Mouse (Mus musculus): Measurements from ENCODE around the gene Il11. TPM values are rescaled to one million over a fixed set of nuclear protein-coding genes. Genes with fewer than 3 reads are reported as not detected.
"Not testable (repeated sequence)": the region's sequence is repeated elsewhere in the genome, so short reads cannot be mapped to it uniquely, and the experiment has no call there.

Il11 gene
- polyA plus RNA-seq, 1 experiment from 2014 or later = 0.11 TPM

- under 1% methylated on average over 62 of the region's 62 CpGs for WGBS
- H3K36me3 ChIP-seq (ENCODE audit: control insufficient read depth, insufficient read depth) = peaks cover 24% of the 10 kb centered on the region
- peak; percentile 99 for ATAC-seq (replicated peaks; ENCODE audit: extremely low read depth, insufficient read depth, low FRiP score)
- H3K27ac ChIP-seq (ENCODE audit: low read length) = peak within 1 kb of the TSS; percentile 98
- H3K9me3 ChIP-seq (replicated peaks; ENCODE audit: control insufficient read depth, low read length) = no peaks in the 10 kb centered on the region
- peak within 1 kb of the TSS; percentile 99 for H3K4me3 ChIP-seq (ENCODE audit: low read length)
- peaks cover 28% of the 10 kb centered on the region for H3K4me1 ChIP-seq (ENCODE audit: control insufficient read depth, insufficient read depth, low read length)
- H3K27me3 ChIP-seq (ENCODE audit: control insufficient read depth, insufficient read depth, low read length) = no peaks in the 10 kb centered on the region
- H3K9ac ChIP-seq (ENCODE audit: low read length) = peak within 1 kb of the TSS; percentile 99
- peak within 1 kb of the TSS; percentile 85 for H3K4me2 ChIP-seq (ENCODE audit: low read depth, low read length)
Measured at GRCm38 (mm10) chr7:4812303-4813104, 29.8 kb upstream of the Il11 start, which contains the start of gene Ube2s. Ube2s (minus strand) TSS chr7:4812590.

- Histone ChIP-seq H3K27ac (ENCODE audit: low read length) (peak overlapping the region; percentile 98), H3K4me3 (ENCODE audit: low read length) (peak overlapping the region; percentile 99), H3K27me3 (ENCODE audit: control insufficient read depth, insufficient read depth, low read length) (no peaks in the 10 kb centered on the region), H3K4me1 (ENCODE audit: control insufficient read depth, insufficient read depth, low read length) (peaks cover 28% of the 10 kb centered on the region), H3K4me2 (ENCODE audit: low read depth, low read length) (peak overlapping the region; percentile 85), H3K9me3 (replicated peaks; ENCODE audit: control insufficient read depth, low read length) (no peaks in the 10 kb centered on the region), H3K9ac (ENCODE audit: low read length) (peak overlapping the region; percentile 99), H3K36me3 (ENCODE audit: control insufficient read depth, insufficient read depth) (peaks cover 30% of the 10 kb centered on the region)
- peak; percentile 15; the same call in 1 of the 2 replicates for ATAC-seq (replicated peaks; ENCODE audit: extremely low read depth, insufficient read depth, low FRiP score)
- WGBS = 1% methylated on average over 25 of the region's 36 CpGs
Measured at GRCm38 (mm10) chr7:4811842-4812302, 29.2 kb upstream of the Il11 start.

GRCm38 (mm10) chr7:4811131-4811530, 28.5 kb upstream of the Il11 start:
- H3K36me3 ChIP-seq (ENCODE audit: control insufficient read depth, insufficient read depth) = peaks cover 37% of the 10 kb centered on the region
- H3K4me1 ChIP-seq (ENCODE audit: control insufficient read depth, insufficient read depth, low read length) = peaks cover 28% of the 10 kb centered on the region
- not testable (repeated sequence) for H3K9me3 ChIP-seq (replicated peaks; ENCODE audit: control insufficient read depth, low read length); H3K27ac ChIP-seq (ENCODE audit: low read length); ATAC-seq (replicated peaks; ENCODE audit: extremely low read depth, insufficient read depth, low FRiP score); H3K27me3 ChIP-seq (ENCODE audit: control insufficient read depth, insufficient read depth, low read length)
- peak overlapping the region; percentile 99 for H3K4me3 ChIP-seq (ENCODE audit: low read length)
- peak overlapping the region; percentile 85 for H3K4me2 ChIP-seq (ENCODE audit: low read depth, low read length)
- WGBS = 26% methylated on average over 10 of the region's 10 CpGs
- peak overlapping the region; percentile 99 for H3K9ac ChIP-seq (ENCODE audit: low read length)

GRCm38 (mm10) chr7:4806716-4807115, 24.1 kb upstream of the Il11 start:
- no peak for ATAC-seq (replicated peaks; ENCODE audit: extremely low read depth, insufficient read depth, low FRiP score)
- Histone ChIP-seq H3K4me1 (ENCODE audit: control insufficient read depth, insufficient read depth, low read length) (peaks cover 23% of the 10 kb centered on the region), H3K27ac (ENCODE audit: low read length) (no peak overlapping the region), H3K9ac (ENCODE audit: low read length) (no peak overlapping the region), H3K9me3 (replicated peaks; ENCODE audit: control insufficient read depth, low read length) (no peaks in the 10 kb centered on the region), H3K27me3 (ENCODE audit: control insufficient read depth, insufficient read depth, low read length) (no peaks in the 10 kb centered on the region), H3K36me3 (ENCODE audit: control insufficient read depth, insufficient read depth) (peaks cover 47% of the 10 kb centered on the region), H3K4me3 (ENCODE audit: low read length) (no peak overlapping the region), H3K4me2 (ENCODE audit: low read depth, low read length) (no peak overlapping the region)
- 87% methylated on average over 7 of the region's 7 CpGs for WGBS

- H3K4me3 ChIP-seq (ENCODE audit: low read length) = no peak overlapping the region
- peaks cover 24% of the 10 kb centered on the region for H3K36me3 ChIP-seq (ENCODE audit: control insufficient read depth, insufficient read depth)
- H3K27ac ChIP-seq (ENCODE audit: low read length) = no peak overlapping the region
- no peaks in the 10 kb centered on the region for H3K9me3 ChIP-seq (replicated peaks; ENCODE audit: control insufficient read depth, low read length)
- no peak overlapping the region for H3K4me2 ChIP-seq (ENCODE audit: low read depth, low read length)
- H3K27me3 ChIP-seq (ENCODE audit: control insufficient read depth, insufficient read depth, low read length) = no peaks in the 10 kb centered on the region
- no peak overlapping the region for H3K9ac ChIP-seq (ENCODE audit: low read length)
- no peaks in the 10 kb centered on the region for H3K4me1 ChIP-seq (ENCODE audit: control insufficient read depth, insufficient read depth, low read length)
- no peak for ATAC-seq (replicated peaks; ENCODE audit: extremely low read depth, insufficient read depth, low FRiP score)
Measured at GRCm38 (mm10) chr7:4802247-4802646, 19.6 kb upstream of the Il11 start.

DNA sequence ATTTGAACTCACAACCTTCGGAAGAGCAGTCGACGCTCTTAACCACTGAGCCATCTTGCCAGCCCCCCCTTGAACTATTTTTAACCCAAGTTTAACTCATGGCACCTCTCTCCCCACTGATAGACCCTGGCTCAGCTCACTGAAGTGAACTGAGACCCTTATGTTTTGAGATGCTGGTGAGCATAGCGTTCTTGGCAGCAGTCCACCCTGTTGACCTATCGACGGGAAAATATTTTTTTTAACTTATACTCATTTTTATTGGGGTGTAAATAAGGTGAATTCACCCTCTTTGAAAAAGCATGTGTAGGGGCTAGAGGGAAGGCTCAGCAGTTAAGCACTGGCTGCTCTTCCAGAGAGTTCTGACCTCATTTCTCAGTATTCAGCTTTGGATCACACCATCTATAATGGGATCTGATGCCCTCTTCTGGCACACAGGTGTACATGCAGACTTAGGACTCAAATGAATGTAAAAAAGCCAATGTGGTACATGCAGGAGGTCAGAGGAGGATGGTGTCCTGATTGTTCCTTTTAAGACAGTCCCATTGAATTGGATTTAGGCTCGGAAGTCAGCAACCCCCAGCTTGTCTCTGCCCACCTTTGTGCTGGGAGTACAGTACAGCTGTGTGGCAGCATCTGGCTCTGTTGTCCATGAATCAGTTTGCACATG, 13.2 kb upstream of the Il11 start:
- H3K4me3 ChIP-seq (ENCODE audit: low read length) = no peak overlapping the region
- 67% methylated on average over 7 of the region's 7 CpGs for WGBS

GRCm38 (mm10) chr7:4794631-4795168, 12.0 kb upstream of the Il11 start:
- H3K4me2 ChIP-seq (ENCODE audit: low read depth, low read length) = no peak overlapping the region
- H3K9ac ChIP-seq (ENCODE audit: low read length) = no peak overlapping the region
- WGBS = 68% methylated on average over 3 of the region's 3 CpGs
- H3K27ac ChIP-seq (ENCODE audit: low read length) = no peak overlapping the region
- peaks cover 9% of the 10 kb centered on the region; the same call in 1 of the 2 replicates for H3K4me1 ChIP-seq (ENCODE audit: control insufficient read depth, insufficient read depth, low read length)
- no peaks in the 10 kb centered on the region for H3K9me3 ChIP-seq (replicated peaks; ENCODE audit: control insufficient read depth, low read length)
- peaks cover 33% of the 10 kb centered on the region for H3K36me3 ChIP-seq (ENCODE audit: control insufficient read depth, insufficient read depth)
- no peak for ATAC-seq (replicated peaks; ENCODE audit: extremely low read depth, insufficient read depth, low FRiP score)
- no peak overlapping the region for H3K4me3 ChIP-seq (ENCODE audit: low read length)
- H3K27me3 ChIP-seq (ENCODE audit: control insufficient read depth, insufficient read depth, low read length) = no peaks in the 10 kb centered on the region

More for the DNA sequence above, 13.2 kb upstream of the Il11 start:
- ATAC-seq (replicated peaks; ENCODE audit: extremely low read depth, insufficient read depth, low FRiP score) = no peak
- peaks cover 33% of the 10 kb centered on the region for H3K36me3 ChIP-seq (ENCODE audit: control insufficient read depth, insufficient read depth)
- H3K4me1 ChIP-seq (ENCODE audit: control insufficient read depth, insufficient read depth, low read length) = peaks cover 9% of the 10 kb centered on the region; the same call in 1 of the 2 replicates
- H3K9ac ChIP-seq (ENCODE audit: low read length) = no peak overlapping the region
- H3K27me3 ChIP-seq (ENCODE audit: control insufficient read depth, insufficient read depth, low read length) = no peaks in the 10 kb centered on the region
- H3K27ac ChIP-seq (ENCODE audit: low read length) = 0 out of 2 replicates have a peak overlapping the region, but pooled peaks have one; percentile 21
- no peaks in the 10 kb centered on the region for H3K9me3 ChIP-seq (replicated peaks; ENCODE audit: control insufficient read depth, low read length)
- no peak overlapping the region for H3K4me2 ChIP-seq (ENCODE audit: low read depth, low read length)

DNA sequence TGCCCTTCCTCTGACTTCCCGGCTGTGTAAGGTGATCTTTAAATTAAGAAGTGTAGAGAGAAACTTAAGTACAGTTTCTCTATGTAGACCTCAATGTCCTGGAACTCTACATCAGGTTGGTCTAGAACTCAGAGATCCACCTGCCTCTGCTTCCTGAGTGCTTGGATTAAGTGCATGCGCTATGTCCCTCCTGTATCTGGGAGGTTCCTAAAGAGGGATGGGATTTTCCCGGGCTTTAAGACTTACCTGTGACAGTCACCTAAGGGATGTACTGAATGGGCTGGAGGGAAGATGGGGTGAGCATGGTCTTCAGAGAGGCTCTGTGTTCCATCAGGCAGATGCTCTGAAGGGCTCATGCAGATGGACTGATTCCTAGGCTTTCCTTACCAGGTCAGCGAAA, 11.0 kb upstream of the Il11 start:
- Histone ChIP-seq H3K36me3 (ENCODE audit: control insufficient read depth, insufficient read depth) (peaks cover 33% of the 10 kb centered on the region), H3K4me3 (ENCODE audit: low read length) (peak overlapping the region; percentile 97)

More for the DNA sequence above, 11.0 kb upstream of the Il11 start:
- Histone ChIP-seq H3K27ac (ENCODE audit: low read length) (no peak overlapping the region), H3K9ac (ENCODE audit: low read length) (peak overlapping the region; percentile 99), H3K27me3 (ENCODE audit: control insufficient read depth, insufficient read depth, low read length) (no peaks in the 10 kb centered on the region), H3K9me3 (replicated peaks; ENCODE audit: control insufficient read depth, low read length) (no peaks in the 10 kb centered on the region), H3K4me2 (ENCODE audit: low read depth, low read length) (peak overlapping the region; percentile 69), H3K4me1 (ENCODE audit: control insufficient read depth, insufficient read depth, low read length) (peaks cover 12% of the 10 kb centered on the region)
- ATAC-seq (replicated peaks; ENCODE audit: extremely low read depth, insufficient read depth, low FRiP score) = no peak
- 28% methylated on average over 4 of the region's 4 CpGs for WGBS
